Mouse (Mus musculus) embryonic fibroblast, embryonic 13.5 days (primary cell): ENCODE results near the gene Acsbg1. TPM values are rescaled to one million over a fixed set of nuclear protein-coding genes. Genes with fewer than 3 reads are reported as not detected.
A peak's percentile ranks its signal among the peaks of the same experiment; 100 is the strongest.
"Not testable (repeated sequence)": the region's sequence is repeated elsewhere in the genome, so short reads cannot be mapped to it uniquely, and the experiment has no call there.

Experiments used
- H3K27ac ChIP-seq: 2 replicates; pipeline ENCODE4 v1.5.1; 2012; ENCODE audit warnings: low read length, control low read depth, inconsistent platforms; ENCODE audit not compliant: insufficient read depth
- H3K4me1 ChIP-seq: 2 replicates; pipeline ENCODE4 v1.6.1; 2011; ENCODE audit warnings: low read length; ENCODE audit not compliant: control insufficient read depth, insufficient read depth
- H3K4me3 ChIP-seq: 2 replicates; pipeline ENCODE4 v1.5.1; 2011; ENCODE audit warnings: mild to moderate bottlenecking, control low read depth, low read length; ENCODE audit not compliant: insufficient read depth
- CTCF ChIP-seq: IDR thresholded peaks from 2 replicates; pipeline ENCODE4 v1.5.1; 2011; ENCODE audit warnings: mild to moderate bottlenecking, control low read depth, low read length, moderate library complexity, borderline replicate concordance; ENCODE audit not compliant: insufficient read depth
- POLR2A ChIP-seq: IDR thresholded peaks from 2 replicates; pipeline ENCODE4 v1.6.1; 2011; ENCODE audit warnings: low read depth, mild to moderate bottlenecking, control low read depth, low read length, moderate library complexity
- polyA plus RNA-seq: library from polyadenylated mRNA; stranded (reverse); fragments of >200 nt; gene quantifications from 2 replicates; pipeline ENCODE4 v1.2.4, GENCODE M21; 2011; ENCODE audit warnings: low read depth; ENCODE audit not compliant: missing spikeins, insufficient read length

Gene Acsbg1
- polyA plus RNA-seq, 1 experiment, result 0.56 TPM

DNA sequence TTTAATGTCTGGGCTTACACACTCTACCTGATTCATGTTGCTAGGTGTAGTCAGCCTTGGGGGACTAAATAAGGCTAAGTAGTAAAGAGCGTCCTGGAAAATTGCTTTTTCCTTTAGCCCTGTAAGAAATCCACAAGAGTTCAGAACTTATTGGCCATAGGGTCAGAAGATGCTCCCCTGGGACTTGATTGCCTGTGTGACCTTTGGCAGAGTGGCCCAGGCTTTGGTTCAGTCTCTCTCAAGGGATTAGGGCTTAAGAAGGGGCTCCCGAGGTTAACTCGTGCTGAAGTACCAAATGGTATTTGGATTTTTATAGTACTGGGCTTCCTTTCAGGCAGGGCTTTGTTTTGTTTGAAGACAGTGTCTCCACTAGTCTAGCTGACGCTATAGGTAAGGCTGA lies 73.8 kb downstream of the Acsbg1 start:
- TF ChIP-seq POLR2A (no peak), CTCF (no peak)
- H3K27ac ChIP-seq, result no peak overlapping the region
- peaks cover 14% of the 10 kb centered on the region for H3K4me1 ChIP-seq
- H3K4me3 ChIP-seq, result peak overlapping the region; percentile 75

DNA sequence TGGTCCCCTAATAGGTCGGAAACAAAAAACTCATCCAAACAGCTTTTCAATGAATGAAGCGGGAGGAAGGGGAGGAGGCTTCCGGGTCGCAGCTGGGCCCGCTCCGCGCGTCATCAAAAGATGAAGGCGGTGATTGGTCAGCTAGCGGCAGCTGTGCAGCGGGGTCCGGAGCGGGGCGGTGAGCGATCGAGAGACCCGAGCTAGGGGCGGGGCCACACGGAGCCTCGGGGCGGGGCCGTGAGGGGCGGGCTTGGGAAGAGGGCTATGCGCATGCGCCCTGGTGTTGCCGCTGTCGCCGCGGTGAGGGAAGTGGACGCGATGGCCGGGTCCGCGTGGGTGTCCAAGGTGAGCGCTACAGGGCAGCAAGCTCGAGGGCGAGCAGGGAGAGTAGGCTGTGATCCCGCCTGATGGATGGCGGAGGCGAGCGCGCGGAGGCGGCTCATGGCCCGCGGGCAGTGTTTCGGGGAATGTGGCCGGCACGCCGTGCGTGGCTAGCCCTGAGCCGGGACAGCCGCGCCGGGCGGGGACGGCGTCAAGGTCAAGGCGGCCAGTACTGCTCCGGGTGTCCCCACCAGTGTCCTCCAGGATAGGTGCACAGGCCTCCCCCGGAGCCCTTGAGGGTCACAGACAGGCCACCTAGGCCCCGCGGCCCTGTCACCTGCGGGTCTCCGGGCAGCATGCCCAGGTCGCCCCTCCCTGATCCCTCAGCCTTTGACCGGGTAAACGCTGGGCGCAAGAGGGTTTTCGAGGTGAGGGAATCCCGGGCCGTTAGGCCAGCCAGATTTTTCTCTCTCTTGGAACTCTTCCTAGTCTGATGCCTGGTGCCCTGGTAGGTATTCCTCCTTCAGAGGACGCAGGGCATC lies 75.2 kb downstream of the Acsbg1 start, which contains the start of gene Idh3a:
Gene Idh3a, plus strand, starts transcription at position 136 of the 863 bp plus-strand sequence.
- Histone ChIP-seq H3K4me1 (peaks cover 14% of the 10 kb centered on the region), H3K27ac (no peak within 1 kb of the TSS), H3K4me3 (peak within 1 kb of the TSS; percentile 75)
- no peak for TF ChIP-seq CTCF
- TF ChIP-seq POLR2A, result peak; percentile 95

DNA sequence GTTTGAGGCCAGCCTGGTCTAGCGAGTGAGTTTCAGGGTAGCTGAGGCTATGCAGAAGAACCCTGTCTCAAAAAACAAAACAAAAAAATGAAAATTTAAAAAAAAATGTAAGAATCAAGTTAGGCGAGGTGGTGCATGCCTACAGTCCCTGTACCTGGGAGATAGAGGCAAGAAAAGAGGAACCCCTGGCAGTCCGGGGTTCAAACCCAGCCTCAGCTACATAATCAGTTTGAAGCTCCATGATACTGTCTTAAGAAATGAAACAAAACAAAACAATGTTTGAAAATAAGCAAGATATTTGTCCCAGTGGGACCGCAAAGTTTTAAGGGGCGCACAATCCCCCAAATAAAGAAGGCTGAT lies 75.9 kb downstream of the Acsbg1 start:
- TF ChIP-seq POLR2A (no peak), CTCF (no peak)

DNA sequence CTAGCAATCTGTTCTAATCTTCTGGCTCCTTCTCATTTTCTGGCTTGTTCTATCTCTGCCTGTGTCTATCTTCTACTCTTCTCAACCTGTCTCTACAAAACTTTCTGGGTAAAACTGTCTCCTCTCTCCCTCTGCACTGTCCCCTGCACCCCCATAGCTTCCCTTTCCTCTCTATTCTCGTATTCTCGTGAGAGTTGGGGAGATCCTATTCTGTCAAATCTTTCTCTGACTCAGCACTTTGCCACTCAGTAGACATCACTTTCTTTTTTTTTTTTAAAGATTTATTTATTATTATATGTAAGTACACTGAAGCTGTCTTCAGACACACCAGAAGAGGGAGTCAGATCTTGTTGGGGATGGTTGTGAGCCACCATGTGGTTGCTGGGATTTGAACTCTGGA lies 77.5 kb downstream of the Acsbg1 start:
- not testable (repeated sequence) for H3K27ac ChIP-seq, H3K4me3 ChIP-seq, H3K4me1 ChIP-seq

More for the DNA sequence above, 75.9 kb downstream of the Acsbg1 start:
- H3K27ac ChIP-seq, result no peak overlapping the region
- H3K4me1 ChIP-seq, result peaks cover 13% of the 10 kb centered on the region
- no peak overlapping the region for H3K4me3 ChIP-seq

DNA sequence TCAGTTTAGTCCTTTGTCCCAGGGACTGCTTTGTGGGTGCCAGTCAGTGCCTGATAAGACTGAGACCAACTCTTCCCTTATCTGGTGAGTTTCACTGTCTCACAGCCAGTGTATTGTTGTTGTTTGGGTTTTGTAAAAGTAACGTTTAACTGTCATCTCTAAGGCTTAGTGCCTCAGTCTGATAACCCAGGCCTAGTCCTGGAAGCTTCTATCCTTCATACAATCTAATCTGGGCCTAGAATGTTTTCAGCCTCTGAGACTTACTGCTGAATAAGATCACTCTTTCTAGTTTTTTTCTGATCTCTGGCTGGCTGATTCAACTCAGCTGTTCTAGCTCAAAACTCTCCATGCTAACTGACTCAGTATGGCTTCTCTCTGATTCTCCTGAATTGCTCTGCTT lies 78.0 kb downstream of the Acsbg1 start:
- H3K4me1 ChIP-seq, result peaks cover 8% of the 10 kb centered on the region; the same call in 1 of the 2 replicates
- no peak overlapping the region for H3K4me3 ChIP-seq
- TF ChIP-seq CTCF (no peak), POLR2A (no peak)
- H3K27ac ChIP-seq, result no peak overlapping the region

DNA sequence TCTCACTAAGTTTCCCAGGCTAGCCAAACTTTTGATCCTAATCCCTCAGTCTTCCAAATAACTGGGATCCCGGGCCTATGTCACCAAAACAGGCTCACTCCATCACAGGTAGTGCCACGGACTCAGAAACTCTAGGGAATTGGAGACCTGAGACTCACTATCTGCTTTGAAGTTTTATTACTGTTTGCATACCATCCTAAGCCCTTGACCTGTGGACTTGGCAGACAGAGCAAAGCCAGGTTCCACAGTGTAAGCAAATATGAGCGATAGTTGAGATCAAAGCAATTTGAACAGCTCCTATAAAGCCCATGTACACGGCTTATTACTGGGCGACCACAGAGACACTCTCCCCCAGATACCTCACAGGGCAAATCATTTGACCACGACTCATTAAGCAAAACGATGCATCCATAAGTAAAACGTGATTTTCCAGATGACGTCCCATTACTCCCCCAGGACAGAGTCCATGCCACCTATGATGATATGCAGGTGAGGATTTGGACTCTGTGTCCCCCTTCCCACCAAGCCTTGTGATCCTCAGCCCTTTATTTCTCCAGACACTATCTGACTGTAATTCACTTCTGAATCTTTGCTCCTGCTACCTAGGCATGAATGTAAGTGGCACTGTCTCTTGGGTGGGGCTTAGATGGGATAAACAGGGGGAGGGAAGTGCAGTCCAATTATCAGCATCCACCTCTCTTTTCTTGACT lies 90.4 kb downstream of the Acsbg1 start:
- Histone ChIP-seq H3K27ac (no peak overlapping the region), H3K4me1 (no peaks in the 10 kb centered on the region), H3K4me3 (no peak overlapping the region)
- TF ChIP-seq CTCF (no peak), POLR2A (no peak)

DNA sequence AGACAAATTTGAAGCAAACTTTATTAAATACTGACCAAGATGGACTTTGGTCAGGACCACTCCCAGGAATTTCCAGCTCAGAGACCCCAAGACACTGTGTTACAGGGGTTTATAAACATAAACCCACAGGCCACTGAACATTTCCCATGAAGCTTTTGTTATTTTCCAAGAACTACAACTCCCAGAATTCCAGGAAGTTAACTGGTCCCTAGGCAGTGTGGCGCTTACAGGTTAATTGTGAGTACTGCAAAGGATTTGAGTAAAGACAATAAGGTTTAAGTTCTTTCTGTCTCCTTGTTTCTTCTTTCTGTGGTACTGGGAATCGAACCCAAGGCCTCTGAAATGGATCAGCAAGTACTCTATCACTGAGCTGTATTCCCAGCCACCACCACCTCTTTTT lies 92.9 kb downstream of the Acsbg1 start:
- TF ChIP-seq CTCF (no peak), POLR2A (no peak)
- no peak overlapping the region for H3K27ac ChIP-seq
- H3K4me1 ChIP-seq, result no peaks in the 10 kb centered on the region
- H3K4me3 ChIP-seq, result no peak overlapping the region

DNA sequence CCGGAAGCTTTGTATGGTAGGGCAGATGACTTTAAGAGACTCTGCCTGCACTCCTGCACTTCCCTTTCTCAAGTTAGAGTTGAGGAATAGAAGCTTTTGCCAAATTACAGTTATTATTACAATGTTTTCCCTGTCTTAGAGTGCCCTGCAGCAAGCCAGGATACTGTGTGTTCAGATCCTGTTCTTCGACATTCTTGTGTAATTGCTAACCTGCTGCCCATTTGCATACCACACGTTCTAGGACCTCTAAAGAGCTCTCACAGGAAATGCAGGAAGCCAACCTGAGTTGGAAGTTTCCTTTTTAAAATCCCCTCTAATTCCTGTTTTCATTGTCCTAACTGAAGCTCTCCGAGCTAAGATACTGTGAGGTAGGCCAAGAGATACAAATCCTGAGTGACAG lies 94.7 kb downstream of the Acsbg1 start:
- Histone ChIP-seq H3K27ac (no peak overlapping the region), H3K4me1 (no peaks in the 10 kb centered on the region), H3K4me3 (no peak overlapping the region)
- TF ChIP-seq CTCF (no peak), POLR2A (no peak)

DNA sequence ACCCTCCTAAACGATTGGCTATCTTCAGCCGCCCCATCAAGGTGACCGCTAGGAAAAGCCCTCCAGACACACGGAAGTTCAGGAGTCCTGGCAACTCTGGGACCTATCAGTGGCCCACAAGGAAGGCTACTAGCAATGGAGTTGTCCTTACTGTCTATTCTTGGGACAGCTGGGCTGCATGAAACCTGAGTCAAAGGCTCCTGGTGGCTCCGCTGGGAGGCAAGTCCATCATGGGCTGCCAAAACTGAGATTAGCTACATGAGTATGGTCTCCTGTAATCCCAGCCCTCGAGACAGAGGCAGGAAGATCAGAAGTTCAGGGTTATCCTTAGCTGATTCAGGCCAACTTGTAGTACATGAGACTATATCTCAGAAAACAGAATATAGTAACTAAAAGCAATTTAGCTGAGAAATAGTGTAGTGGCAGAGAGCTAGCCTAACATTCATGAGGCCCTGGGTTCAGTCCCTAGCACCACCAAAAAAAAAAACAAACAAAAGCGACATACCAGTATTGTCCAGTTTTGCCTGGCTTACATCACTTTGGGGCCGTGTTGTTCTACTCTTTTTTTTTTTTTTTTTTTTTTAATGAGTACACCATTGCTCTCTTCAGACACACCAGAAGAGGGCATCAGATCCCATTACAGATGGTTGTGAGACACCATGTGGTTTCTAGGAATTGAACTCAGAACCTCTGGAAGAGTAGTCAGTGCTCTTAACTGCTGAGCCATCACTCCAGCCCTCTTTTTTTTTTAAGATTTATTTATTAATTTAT lies 100.7 kb downstream of the Acsbg1 start:
- TF ChIP-seq POLR2A (no peak), CTCF (no peak)
- H3K4me1 ChIP-seq, result no peaks in the 10 kb centered on the region
- no peak overlapping the region for H3K4me3 ChIP-seq

More for the DNA sequence above, 100.7 kb downstream of the Acsbg1 start:
- no peak overlapping the region for H3K27ac ChIP-seq
